Mouse (Mus musculus) stomach, embryonic 16.5 days (tissue): ENCODE data around the gene Tmem28. TPM values are rescaled to one million over a fixed set of nuclear protein-coding genes. Genes with fewer than 3 reads are reported as not detected.

Experiments
- ATAC-seq: fragments of 200-750 bp; cut with Nextera tagmentation; 2 replicates; pipeline ENCODE4 v1.8.0; 2017; ENCODE audit warnings: moderate number of reproducible peaks, moderate TSS enrichment; ENCODE audit not compliant: insufficient read depth, low FRiP score
- H3K27ac ChIP-seq: fragments of 300-500 bp; sonication (generic); 2 replicates; pipeline ENCODE4 v1.5.1; 2014; ENCODE audit warnings: low read length
- H3K27me3 ChIP-seq: fragments of 300-500 bp; sonication (generic); 2 replicates; pipeline ENCODE4 v1.6.1; 2014; ENCODE audit warnings: low read length, control low read depth, mixed read lengths; ENCODE audit not compliant: control insufficient read depth, insufficient read depth
- H3K36me3 ChIP-seq: fragments of 300-500 bp; sonication (generic); 2 replicates; pipeline ENCODE4 v1.6.1; 2014; ENCODE audit warnings: low read length; ENCODE audit not compliant: control insufficient read depth, insufficient read depth
- H3K4me1 ChIP-seq: fragments of 300-500 bp; sonication (generic); 2 replicates; pipeline ENCODE4 v1.6.1; 2014; ENCODE audit warnings: low read length, control low read depth, mixed read lengths; ENCODE audit not compliant: control insufficient read depth, insufficient read depth
- H3K4me2 ChIP-seq: fragments of 300-500 bp; sonication (generic); 2 replicates; pipeline ENCODE4 v1.6.1; 2014; ENCODE audit warnings: low read depth, low read length, mixed read lengths
- H3K4me3 ChIP-seq: fragments of 300-500 bp; sonication (generic); replicated peaks from 2 replicates; pipeline ENCODE4 v1.5.1; 2014; ENCODE audit warnings: mild to moderate bottlenecking, low read length
- H3K9ac ChIP-seq: fragments of 300-500 bp; sonication (generic); 2 replicates; pipeline ENCODE4 v1.6.1; 2014; ENCODE audit warnings: low read length
- H3K9me3 ChIP-seq: fragments of 300-500 bp; sonication (generic); replicated peaks from 2 replicates; pipeline ENCODE4 v1.6.1; 2016; ENCODE audit warnings: low read length, control low read depth; ENCODE audit not compliant: control insufficient read depth
- WGBS: fragments of 180-500 bp; shearing (Covaris S2); extraction: QIAGEN DNeasy Blood & Tissue Kit; methylation state at CpG from one replicate; pipeline ENCODE4 v1.1.7; 2014; 5-methylcytosine and 5-hydroxymethylcytosine counted together
- polyA plus RNA-seq: library from polyadenylated mRNA; unstranded; fragments of >200 nt; fragmentation: Nextera tagmentation; extraction: Ambion mirVana; gene quantifications from 2 replicates; pipeline ENCODE4 v1.2.1, GENCODE M21; 2015

The Tmem28 gene
- polyA plus RNA-seq, 1 experiment from 2014 or later, result 0.15 TPM

GRCm38 (mm10) chrX:99872228-99872627, 51.4 kb downstream of the Tmem28 start:
- WGBS, result 56% methylated on average over 4 of the region's 4 CpGs
- H3K27me3 ChIP-seq, result peaks cover 4% of the 10 kb centered on the region; the same call in 1 of the 2 replicates

GRCm38 (mm10) chrX:99872632-99873201, 51.9 kb downstream of the Tmem28 start:
- no peak overlapping the region for H3K4me2 ChIP-seq
- no peaks in the 10 kb centered on the region for H3K4me1 ChIP-seq
- H3K27me3 ChIP-seq, result peaks cover 4% of the 10 kb centered on the region; the same call in 1 of the 2 replicates
- H3K4me3 ChIP-seq, result no peak overlapping the region
- H3K9me3 ChIP-seq, result no peaks in the 10 kb centered on the region
- WGBS, result 59% methylated on average over 3 of the region's 3 CpGs
- ATAC-seq, result no peak
- H3K27ac ChIP-seq, result no peak overlapping the region
- H3K9ac ChIP-seq, result no peak overlapping the region
- H3K36me3 ChIP-seq, result no peaks in the 10 kb centered on the region

More at GRCm38 (mm10) chrX:99872228-99872627, 51.4 kb downstream of the Tmem28 start:
- H3K4me2 ChIP-seq, result no peak overlapping the region
- no peak overlapping the region for H3K4me3 ChIP-seq
- no peak overlapping the region for H3K9ac ChIP-seq
- no peaks in the 10 kb centered on the region for H3K9me3 ChIP-seq
- no peak overlapping the region for H3K27ac ChIP-seq
- H3K36me3 ChIP-seq, result no peaks in the 10 kb centered on the region
- no peaks in the 10 kb centered on the region for H3K4me1 ChIP-seq
- ATAC-seq, result no peak

GRCm38 (mm10) chrX:99873259-99873919, 52.6 kb downstream of the Tmem28 start:
- H3K27me3 ChIP-seq, result peaks cover 4% of the 10 kb centered on the region; the same call in 1 of the 2 replicates
- WGBS, result 72% methylated on average over 2 of the region's 2 CpGs
- H3K4me1 ChIP-seq, result no peaks in the 10 kb centered on the region
- no peak for ATAC-seq
- H3K4me2 ChIP-seq, result no peak overlapping the region
- no peak overlapping the region for H3K4me3 ChIP-seq
- H3K36me3 ChIP-seq, result no peaks in the 10 kb centered on the region
- no peak overlapping the region for H3K27ac ChIP-seq
- no peak overlapping the region for H3K9ac ChIP-seq
- H3K9me3 ChIP-seq, result no peaks in the 10 kb centered on the region

- WGBS, result 38% methylated on average over 4 of the region's 4 CpGs
- no peaks in the 10 kb centered on the region for H3K9me3 ChIP-seq
- no peaks in the 10 kb centered on the region for H3K4me1 ChIP-seq
- H3K9ac ChIP-seq, result no peak overlapping the region
- no peak for ATAC-seq
- no peak overlapping the region for H3K4me3 ChIP-seq
- no peaks in the 10 kb centered on the region for H3K36me3 ChIP-seq
- H3K4me2 ChIP-seq, result no peak overlapping the region
- H3K27me3 ChIP-seq, result peaks cover 4% of the 10 kb centered on the region; the same call in 1 of the 2 replicates
- H3K27ac ChIP-seq, result no peak overlapping the region
Observed at GRCm38 (mm10) chrX:99873920-99874296, 53.1 kb downstream of the Tmem28 start.

- H3K4me1 ChIP-seq, result no peaks in the 10 kb centered on the region
- no peak overlapping the region for H3K9ac ChIP-seq
- 70% methylated on average over 4 of the region's 4 CpGs for WGBS
- H3K4me2 ChIP-seq, result no peak overlapping the region
- no peak overlapping the region for H3K4me3 ChIP-seq
- no peak overlapping the region for H3K27ac ChIP-seq
- H3K27me3 ChIP-seq, result peaks cover under 1% of the 10 kb centered on the region; the same call in 1 of the 2 replicates
- H3K9me3 ChIP-seq, result no peaks in the 10 kb centered on the region
- H3K36me3 ChIP-seq, result no peaks in the 10 kb centered on the region
- ATAC-seq, result no peak
Observed at GRCm38 (mm10) chrX:99876781-99877180, 56.0 kb downstream of the Tmem28 start.

- no peak overlapping the region for H3K27ac ChIP-seq
- peaks cover 3% of the 10 kb centered on the region; the same call in 1 of the 2 replicates for H3K27me3 ChIP-seq
- no peaks in the 10 kb centered on the region for H3K4me1 ChIP-seq
- no peak overlapping the region for H3K4me3 ChIP-seq
- no peaks in the 10 kb centered on the region for H3K36me3 ChIP-seq
- 36% methylated on average over 2 of the region's 2 CpGs for WGBS
- H3K9ac ChIP-seq, result no peak overlapping the region
- H3K4me2 ChIP-seq, result no peak overlapping the region
- no peak for ATAC-seq
- no peaks in the 10 kb centered on the region for H3K9me3 ChIP-seq
Observed at GRCm38 (mm10) chrX:99883396-99883795, 62.6 kb downstream of the Tmem28 start.

Other genes starting within 250 kb of the Tmem28 start
- gene Eda, start 154.6 kb downstream of the Tmem28 start, polyA plus RNA-seq, result 2.2 and 2.7 TPM in 2 replicates